Mouse (Mus musculus) gastrocnemius, adult 18-20 months (tissue): ENCODE data around the gene Zfp184. TPM values are rescaled to one million over a fixed set of nuclear protein-coding genes. Genes with fewer than 3 reads are reported as not detected.
A peak's percentile ranks its signal among the peaks of the same experiment; 100 is the strongest.

ENCODE experiments used
- DNase-seq: peaks from one replicate; pipeline ENCODE4 v3.0.0; 2021; ENCODE audit warnings: low spot score
- total RNA-seq, 2 experiments: library from RNA; stranded (reverse); gene quantifications; 2 replicates each; pipeline ENCODE4 v1.2.3; 2021

The Zfp184 gene
- total RNA-seq, 2 experiments from 2014 or later, result 0.48 to 0.69 TPM

DNA sequence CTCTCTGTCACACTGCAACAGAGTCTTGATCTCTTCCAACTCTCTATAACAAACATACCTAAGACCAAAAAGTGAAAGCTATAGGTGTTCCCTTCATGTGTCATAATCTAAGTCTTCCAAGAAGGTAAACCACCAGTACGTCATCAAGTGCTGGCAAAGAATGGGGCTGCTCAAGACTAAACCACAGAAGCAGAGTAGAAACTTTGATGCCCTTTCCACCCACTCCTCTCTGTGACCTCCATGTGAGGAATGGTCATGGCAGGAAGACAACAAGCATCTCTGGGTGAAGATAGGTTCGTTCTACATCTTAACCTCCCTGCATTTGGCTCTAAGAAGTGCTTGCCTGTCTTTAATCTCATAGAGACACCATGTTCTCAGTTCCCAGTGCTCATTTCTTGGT, 39.6 kb downstream of the Zfp184 start:
- no peak for DNase-seq

GRCm38 (mm10) chr13:21992550-21992949, 47.7 kb downstream of the Zfp184 start:
- no peak for DNase-seq

GRCm38 (mm10) chr13:21993957-21994738, 49.3 kb downstream of the Zfp184 start:
- no peak for DNase-seq

- no peak for DNase-seq
Observed at GRCm38 (mm10) chr13:21994896-21995295, 50.0 kb downstream of the Zfp184 start.

- no peak for DNase-seq
Observed at GRCm38 (mm10) chr13:21995331-21995914, 50.5 kb downstream of the Zfp184 start.

GRCm38 (mm10) chr13:21996101-21996839, 51.4 kb downstream of the Zfp184 start:
- DNase-seq, result no peak

- DNase-seq, result no peak
Observed at GRCm38 (mm10) chr13:21996840-21997185, 51.9 kb downstream of the Zfp184 start.

DNA sequence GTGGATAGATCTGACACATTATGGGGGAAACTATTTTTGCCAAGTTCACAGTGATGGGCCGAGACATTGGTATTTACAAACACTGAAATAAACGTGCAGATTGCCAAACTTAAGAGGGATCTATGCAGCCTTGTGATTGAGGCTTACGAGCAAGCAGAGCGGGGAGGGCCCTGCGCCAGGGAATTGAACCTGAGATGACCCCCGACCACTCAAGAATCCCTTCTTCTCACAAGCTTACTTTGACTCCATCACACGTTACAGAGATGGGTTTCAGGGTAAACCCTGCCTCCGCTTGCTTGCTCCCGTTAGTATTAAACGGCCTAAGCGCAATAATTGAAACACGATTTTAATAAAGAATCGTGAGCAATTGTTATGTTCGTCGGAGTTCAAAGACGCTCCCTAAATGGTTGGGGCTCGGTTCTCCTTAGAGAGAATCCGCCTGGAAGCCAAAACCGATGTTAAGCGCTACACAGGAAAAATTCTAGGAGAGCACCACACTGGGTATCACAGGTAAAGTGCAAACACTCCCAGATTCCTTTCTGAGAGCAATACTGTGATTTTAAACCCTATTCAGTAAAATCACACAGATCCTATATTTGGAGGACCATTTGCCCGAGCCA, 52.4 kb downstream of the Zfp184 start:
- DNase-seq, result no peak

DNA sequence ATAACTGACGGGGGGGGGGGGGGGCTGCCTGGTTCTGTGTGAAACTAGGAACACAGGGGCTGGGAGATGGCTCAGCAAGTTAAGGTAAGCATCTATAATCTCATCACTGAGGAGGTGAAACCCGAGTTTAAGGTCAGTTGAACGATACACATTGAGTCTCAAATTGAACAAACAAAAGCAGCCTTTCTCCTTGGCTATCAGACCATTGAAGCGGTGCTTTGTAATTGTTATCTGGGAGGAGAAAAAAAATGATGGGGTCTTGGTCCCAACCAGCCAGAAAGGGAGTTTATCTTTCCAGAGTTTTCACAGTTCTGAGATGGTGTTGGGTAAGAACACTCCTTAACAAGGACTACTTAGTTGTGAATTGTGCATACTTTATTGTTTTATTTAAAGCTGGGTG, 52.9 kb downstream of the Zfp184 start:
- DNase-seq, result no peak

- DNase-seq, result no peak
Observed at GRCm38 (mm10) chr13:21998412-21998811, 53.5 kb downstream of the Zfp184 start.

GRCm38 (mm10) chr13:21999147-21999546, 54.3 kb downstream of the Zfp184 start:
- no peak for DNase-seq

GRCm38 (mm10) chr13:22001346-22001745, 56.5 kb downstream of the Zfp184 start:
- DNase-seq, result no peak

DNA sequence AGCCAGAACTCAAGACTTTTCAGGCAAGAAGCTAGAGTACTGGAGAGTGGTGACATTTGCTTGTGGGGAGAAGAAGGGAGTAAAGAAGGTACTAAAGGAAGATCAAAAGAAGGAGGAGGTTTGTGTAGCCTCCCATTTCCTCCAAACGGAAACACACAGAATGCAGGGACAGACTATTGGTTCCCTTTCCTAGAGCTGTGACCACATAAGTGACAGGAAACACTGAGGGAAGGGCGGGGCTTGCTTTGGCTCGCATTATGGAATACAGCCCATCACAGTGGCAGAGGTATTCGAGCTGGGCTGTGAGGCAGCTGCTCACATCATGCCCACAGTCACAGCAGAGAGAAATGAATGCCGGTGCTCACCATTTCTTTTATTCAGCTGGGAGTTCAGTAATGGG, 56.9 kb downstream of the Zfp184 start:
- DNase-seq, result no peak

DNA sequence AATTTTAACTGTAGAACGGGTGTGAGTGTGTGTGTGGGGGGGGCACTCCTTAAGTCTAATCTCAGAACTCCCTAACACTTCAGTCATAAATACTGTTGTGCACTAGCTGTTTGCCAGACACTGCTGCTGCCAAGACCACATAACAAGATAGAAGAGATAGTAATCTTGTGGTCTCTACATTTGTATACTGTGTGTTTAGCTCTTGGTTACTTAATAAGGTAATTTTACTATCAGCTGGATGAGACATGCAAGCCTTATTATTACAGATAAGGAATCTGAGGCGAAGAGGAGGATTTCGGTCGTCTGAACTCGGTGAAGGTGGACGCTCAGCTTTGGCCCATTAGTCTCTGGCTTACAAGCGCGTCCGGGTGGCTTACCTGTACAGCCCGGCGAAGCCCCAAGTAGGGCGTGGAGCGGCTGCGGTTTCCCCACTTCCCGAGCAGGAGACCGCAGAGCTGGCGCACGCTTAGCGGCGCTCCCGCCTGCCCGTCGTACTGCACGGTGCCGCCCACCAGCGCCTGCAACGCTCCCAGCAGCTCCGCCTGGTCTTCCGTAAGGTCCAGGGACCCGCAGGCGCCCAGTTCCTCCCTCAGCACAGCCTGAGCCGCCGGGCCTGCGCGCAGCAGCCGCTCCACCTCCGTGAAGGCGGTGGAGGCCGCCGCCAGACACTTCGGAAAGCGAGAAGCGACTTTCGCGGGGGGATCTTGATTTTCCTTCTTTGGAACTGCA, 60.9 kb downstream of the Zfp184 start:
- no peak for DNase-seq

- DNase-seq, result peak; percentile 42
Observed at GRCm38 (mm10) chr13:22006334-22007120, 61.6 kb downstream of the Zfp184 start.

DNA sequence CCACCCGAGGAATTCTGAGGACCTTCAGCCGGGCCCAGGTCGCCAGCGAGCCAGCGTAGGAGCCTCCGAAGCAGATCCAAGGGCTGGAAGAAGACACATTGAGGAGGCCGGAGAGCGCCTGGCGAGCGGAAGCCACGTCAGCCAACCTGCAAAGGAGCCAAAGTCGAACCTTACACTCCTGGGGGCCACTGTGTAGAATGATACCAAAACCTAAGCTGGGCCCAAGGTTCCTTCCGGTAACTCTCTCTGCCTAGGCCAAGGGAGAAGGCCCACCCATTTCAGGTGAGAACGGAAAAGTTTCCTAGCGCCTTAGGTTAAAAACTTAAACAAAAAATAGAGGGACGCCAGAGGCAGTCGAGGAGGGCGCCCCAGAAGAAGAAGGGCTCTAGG, 62.2 kb downstream of the Zfp184 start:
- DNase-seq, result no peak

- no peak for DNase-seq
Observed at GRCm38 (mm10) chr13:22007872-22008271, 63.0 kb downstream of the Zfp184 start.

DNA sequence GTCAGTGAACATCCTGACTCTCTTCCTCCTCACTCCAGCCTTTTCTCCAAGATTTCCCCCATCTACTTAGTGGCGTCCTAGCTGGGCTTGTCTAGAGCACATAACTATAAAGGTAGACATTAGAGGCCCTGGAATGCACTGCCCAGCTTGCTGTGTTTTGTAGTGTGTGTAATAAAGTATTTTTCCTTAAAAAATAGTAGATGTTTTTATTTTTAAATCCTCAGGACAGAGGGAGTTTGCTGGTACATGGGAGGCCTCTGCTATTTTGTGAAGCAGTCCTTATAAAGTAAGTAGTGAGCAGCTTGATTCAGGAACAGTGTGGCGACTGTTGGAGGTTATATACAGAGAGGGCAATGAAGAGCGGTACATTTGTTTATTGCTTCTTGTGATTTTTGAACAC, 63.8 kb downstream of the Zfp184 start:
- DNase-seq, result no peak

DNA sequence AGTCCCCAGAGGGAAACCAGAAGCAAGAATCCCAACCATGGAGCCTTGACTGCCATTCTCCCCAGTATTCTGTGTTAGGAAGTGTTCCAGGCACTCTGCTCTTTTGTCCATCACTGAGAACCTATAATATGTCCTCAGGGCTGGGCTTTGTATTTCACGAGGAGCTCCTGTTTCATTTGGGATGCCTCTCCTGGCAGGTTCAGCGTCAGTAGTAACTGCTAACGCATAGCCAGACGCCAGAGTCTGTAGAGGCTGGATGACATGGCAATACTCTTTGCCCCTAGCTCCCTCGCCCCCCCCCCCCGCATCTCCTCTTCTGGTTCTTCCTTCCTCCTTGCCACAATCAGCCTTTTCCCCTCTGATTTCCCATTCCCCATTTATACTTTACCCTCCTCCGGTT, 64.7 kb downstream of the Zfp184 start, which contains the start of gene Prss16:
Gene Prss16, minus strand, starts transcription at position 101 of the 400 bp plus-strand sequence.
- DNase-seq, result no peak
